Mouse (Mus musculus) MEL (cell line): Measurements from ENCODE around the gene Smndc1.

ENCODE experiments used
- EP300 ChIP-seq, 2 experiments: IDR thresholded peaks; 2 replicates each; pipeline ENCODE4 v1.6.1; 2011; ENCODE audit warnings: improper control_type of control experiment in 2 of 2, low read length in 2 of 2, low read depth in 1 of 2, mild to moderate bottlenecking in 1 of 2
- MAFK ChIP-seq: IDR thresholded peaks from 2 replicates; pipeline ENCODE4 v1.6.1; 2011; ENCODE audit warnings: low read depth, mild to moderate bottlenecking, low read length, improper control_type of control experiment, borderline replicate concordance
- USF1 ChIP-seq: IDR thresholded peaks from 2 replicates; pipeline ENCODE4 v1.6.1; 2014; ENCODE audit warnings: low read depth, mild to moderate bottlenecking, inconsistent platforms, low read length, improper control_type of control experiment, moderate library complexity

- TF ChIP-seq MAFK (no peak), USF1 (no peak), EP300 (IDR thresholded peaks at IDR 0.05; ENCODE audit: low read depth in 1 of 2, low read length in 2 of 2) (no peak)
Measured at GRCm38 (mm10) chr19:53423341-53423753, 33.0 kb upstream of the Smndc1 start.
